Mouse (Mus musculus) liver, embryonic 13.5 days (tissue): Measurements from ENCODE around the gene Frmpd1. TPM values are rescaled to one million over a fixed set of nuclear protein-coding genes. Genes with fewer than 3 reads are reported as not detected.

Experiments used
- ATAC-seq: fragments of 200-750 bp; cut with Nextera tagmentation; 2 replicates; pipeline ENCODE4 v1.8.0; 2017; ENCODE audit warnings: low read depth, mild to moderate bottlenecking, moderate number of reproducible peaks, moderate library complexity
- DNase-seq: peaks from one replicate; pipeline ENCODE4 v3.0.0; 2022
- H3K27ac ChIP-seq: fragments of 300-500 bp; sonication (generic); 2 replicates; pipeline ENCODE4 v1.5.1; 2015; ENCODE audit warnings: moderate library complexity, mild to moderate bottlenecking, inconsistent platforms
- H3K27me3 ChIP-seq: fragments of 300-500 bp; sonication (generic); 2 replicates; pipeline ENCODE4 v1.6.1; 2015; ENCODE audit warnings: mild to moderate bottlenecking, inconsistent platforms
- H3K36me3 ChIP-seq: fragments of 300-500 bp; sonication (generic); 2 replicates; pipeline ENCODE4 v1.6.1; 2015; ENCODE audit warnings: mild to moderate bottlenecking, inconsistent platforms
- H3K4me1 ChIP-seq: fragments of 300-500 bp; sonication (generic); replicated peaks from 2 replicates; pipeline ENCODE4 v1.6.1; 2015; ENCODE audit warnings: inconsistent platforms
- H3K4me2 ChIP-seq: fragments of 300-500 bp; sonication (generic); 2 replicates; pipeline ENCODE4 v1.6.1; 2015; ENCODE audit warnings: inconsistent platforms, mild to moderate bottlenecking, moderate library complexity
- H3K4me3 ChIP-seq: fragments of 300-500 bp; sonication (generic); replicated peaks from 2 replicates; pipeline ENCODE4 v1.5.1; 2015; ENCODE audit warnings: mild to moderate bottlenecking, inconsistent platforms
- H3K9ac ChIP-seq: fragments of 300-500 bp; sonication (generic); 2 replicates; pipeline ENCODE4 v1.6.1; 2015; ENCODE audit warnings: mild to moderate bottlenecking, inconsistent platforms
- H3K9me3 ChIP-seq: fragments of 300-500 bp; sonication (generic); replicated peaks from 2 replicates; pipeline ENCODE4 v1.6.1; 2016; ENCODE audit warnings: inconsistent platforms
- WGBS: fragments of 180-500 bp; shearing (Covaris S2); methylation state at CpG from one replicate; pipeline ENCODE4 v1.1.7; 2015; ENCODE audit not compliant: insufficient replicate concordance; 5-methylcytosine and 5-hydroxymethylcytosine counted together
- polyA plus RNA-seq: library from polyadenylated mRNA; unstranded; fragments of >200 nt; fragmentation: Nextera tagmentation; extraction: Ambion mirVana; gene quantifications from 2 replicates; pipeline ENCODE4 v1.2.1, GENCODE M21; 2015

Frmpd1 gene
- 0.22 and 0.28 TPM in 2 replicates for polyA plus RNA-seq

GRCm38 (mm10) chr4:45184521-45185330, at the start of gene Frmpd1:
Gene Frmpd1, plus strand, starts transcription at chr4:45184875.
- peaks cover 11% of the 10 kb centered on the region for H3K4me1 ChIP-seq
- peak; percentile 57 for ATAC-seq
- no peaks in the 10 kb centered on the region for H3K36me3 ChIP-seq
- peak within 1 kb of the TSS; percentile 84 for H3K4me2 ChIP-seq
- H3K9me3 ChIP-seq, result no peaks in the 10 kb centered on the region
- H3K9ac ChIP-seq, result peak within 1 kb of the TSS; percentile 57
- peak within 1 kb of the TSS; percentile 62 for H3K4me3 ChIP-seq
- no peak within 1 kb of the TSS for H3K27ac ChIP-seq
- DNase-seq, result peak; percentile 18
- under 1% methylated on average over 57 of the region's 85 CpGs for WGBS
- H3K27me3 ChIP-seq, result peaks cover 80% of the 10 kb centered on the region

GRCm38 (mm10) chr4:45137636-45138035, 47.0 kb upstream of the Frmpd1 start:
- H3K9me3 ChIP-seq, result no peaks in the 10 kb centered on the region
- H3K4me2 ChIP-seq, result no peak overlapping the region
- H3K4me1 ChIP-seq, result 0 out of 2 replicates have a peak, but pooled peaks cover 3% of the 10 kb centered on the region
- 0 out of 2 replicates have a peak, but pooled peaks cover 5% of the 10 kb centered on the region for H3K27me3 ChIP-seq
- H3K4me3 ChIP-seq, result no peak overlapping the region
- no peaks in the 10 kb centered on the region for H3K36me3 ChIP-seq
- WGBS, result 31% methylated on average over 4 of the region's 4 CpGs
- ATAC-seq, result no peak
- no peak overlapping the region for H3K27ac ChIP-seq
- no peak for DNase-seq
- H3K9ac ChIP-seq, result no peak overlapping the region

DNA sequence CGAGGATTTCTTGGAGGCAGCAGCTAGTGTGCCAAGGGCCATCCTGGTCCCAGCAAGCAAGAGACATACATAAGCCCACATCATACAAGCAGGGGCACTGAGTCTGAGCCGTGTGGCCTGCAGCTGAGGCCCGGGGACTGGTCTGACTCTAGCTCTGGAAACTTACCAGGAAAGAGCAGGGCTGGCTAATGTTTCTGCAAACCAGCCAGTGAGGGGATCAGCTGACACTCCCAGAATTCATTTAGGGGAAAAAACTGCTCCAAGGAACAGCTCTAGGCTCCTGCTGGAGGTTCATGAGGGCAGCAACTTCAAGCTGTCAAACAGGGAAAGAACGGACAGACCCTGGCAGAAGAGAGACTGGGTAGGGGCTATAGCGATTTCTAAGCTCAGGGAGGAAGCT, 42.8 kb upstream of the Frmpd1 start:
- WGBS, result 43% methylated on average over 5 of the region's 5 CpGs
- Histone ChIP-seq H3K27me3 (0 out of 2 replicates have a peak, but pooled peaks cover 8% of the 10 kb centered on the region), H3K4me1 (peaks cover 7% of the 10 kb centered on the region; the same call in 1 of the 2 replicates), H3K9me3 (no peaks in the 10 kb centered on the region), H3K4me3 (no peak overlapping the region), H3K9ac (no peak overlapping the region), H3K27ac (no peak overlapping the region), H3K4me2 (no peak overlapping the region), H3K36me3 (no peaks in the 10 kb centered on the region)
- ATAC-seq (no peak), DNase-seq (no peak)

DNA sequence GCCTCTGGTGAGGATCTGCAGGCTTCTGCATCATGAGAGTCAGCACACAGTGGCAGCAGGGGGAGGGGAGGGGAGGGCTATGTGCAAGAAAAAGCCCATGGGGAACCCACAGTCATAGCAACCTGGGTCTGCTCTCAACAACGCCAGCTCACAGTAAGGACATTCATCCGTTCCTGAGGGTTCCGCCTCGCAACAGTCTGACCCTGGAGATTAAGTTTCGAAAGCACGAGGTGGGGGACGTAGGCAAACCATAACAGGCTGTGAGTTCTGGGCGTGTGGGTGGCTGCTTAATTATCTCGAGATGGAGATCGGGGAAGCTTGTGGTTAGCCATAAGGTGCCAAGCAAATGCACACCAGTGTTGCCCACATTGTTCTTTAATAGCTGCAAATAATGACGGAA, 42.3 kb upstream of the Frmpd1 start:
- 23% methylated on average over 11 of the region's 11 CpGs for WGBS
- Histone ChIP-seq H3K9ac (no peak overlapping the region), H3K4me3 (no peak overlapping the region), H3K4me1 (peaks cover 7% of the 10 kb centered on the region; the same call in 1 of the 2 replicates), H3K27ac (no peak overlapping the region), H3K4me2 (no peak overlapping the region), H3K36me3 (no peaks in the 10 kb centered on the region), H3K27me3 (0 out of 2 replicates have a peak, but pooled peaks cover 8% of the 10 kb centered on the region), H3K9me3 (no peaks in the 10 kb centered on the region)
- no peak for DNase-seq
- no peak for ATAC-seq

DNA sequence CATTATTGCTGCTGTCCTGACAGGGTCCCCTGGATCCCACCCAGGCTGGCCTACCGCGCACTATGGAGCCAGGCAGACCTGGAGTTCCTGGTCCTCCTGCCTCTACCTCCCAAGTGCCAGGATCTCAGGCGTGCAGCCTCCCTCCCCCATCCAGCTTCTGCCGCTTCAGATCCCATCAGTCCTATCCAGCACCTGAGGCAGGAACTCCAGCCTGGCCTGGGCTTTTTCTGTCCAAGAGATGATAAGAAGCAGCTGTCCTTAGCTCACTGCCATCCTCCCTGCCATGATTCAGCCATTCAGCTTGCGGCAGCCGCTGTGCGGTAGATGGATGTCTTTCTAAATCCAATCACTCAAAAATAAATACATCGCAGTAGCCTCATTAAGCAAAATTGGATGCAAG, 41.7 kb upstream of the Frmpd1 start:
- no peak for ATAC-seq
- H3K9ac ChIP-seq, result no peak overlapping the region
- no peaks in the 10 kb centered on the region for H3K36me3 ChIP-seq
- 0 out of 2 replicates have a peak, but pooled peaks cover 8% of the 10 kb centered on the region for H3K27me3 ChIP-seq
- no peak overlapping the region for H3K4me3 ChIP-seq
- no peak overlapping the region for H3K27ac ChIP-seq
- no peak for DNase-seq
- WGBS, result 70% methylated on average over 8 of the region's 8 CpGs
- H3K9me3 ChIP-seq, result no peaks in the 10 kb centered on the region
- H3K4me1 ChIP-seq, result peaks cover 7% of the 10 kb centered on the region; the same call in 1 of the 2 replicates
- H3K4me2 ChIP-seq, result no peak overlapping the region

- Histone ChIP-seq H3K9ac (no peak overlapping the region), H3K36me3 (no peaks in the 10 kb centered on the region), H3K27ac (no peak overlapping the region), H3K4me3 (no peak overlapping the region), H3K4me1 (peaks cover 14% of the 10 kb centered on the region), H3K27me3 (no peaks in the 10 kb centered on the region), H3K4me2 (no peak overlapping the region), H3K9me3 (no peaks in the 10 kb centered on the region)
- ATAC-seq (no peak), DNase-seq (no peak)
- 53% methylated on average over 3 of the region's 3 CpGs for WGBS
Measured at GRCm38 (mm10) chr4:45156433-45156832, 28.2 kb upstream of the Frmpd1 start.

DNA sequence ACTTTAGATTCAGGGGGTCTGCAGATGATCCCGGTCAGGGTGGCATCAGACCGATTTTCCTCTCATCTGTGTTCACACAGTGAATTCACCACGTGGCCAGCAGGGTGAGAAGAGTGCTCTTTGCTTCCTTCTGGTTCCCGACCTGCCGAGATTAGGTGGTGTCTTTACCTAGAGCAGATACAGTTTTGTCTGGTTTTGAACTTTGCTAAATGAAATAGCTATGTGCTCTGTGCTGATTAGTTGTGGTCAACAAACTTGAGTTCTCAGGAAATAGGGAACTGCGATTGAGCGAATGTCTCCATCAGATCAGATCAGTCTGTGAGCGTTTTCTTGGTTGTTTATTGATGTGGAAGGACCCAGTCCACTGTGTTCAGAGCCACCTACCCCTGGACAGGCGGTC, 26.1 kb upstream of the Frmpd1 start:
- Histone ChIP-seq H3K9me3 (no peaks in the 10 kb centered on the region), H3K4me3 (no peak overlapping the region), H3K4me2 (no peak overlapping the region), H3K27ac (no peak overlapping the region), H3K36me3 (no peaks in the 10 kb centered on the region), H3K4me1 (peaks cover 14% of the 10 kb centered on the region), H3K9ac (no peak overlapping the region), H3K27me3 (no peaks in the 10 kb centered on the region)
- DNase-seq (no peak), ATAC-seq (no peak)
- 24% methylated on average over 9 of the region's 9 CpGs for WGBS

DNA sequence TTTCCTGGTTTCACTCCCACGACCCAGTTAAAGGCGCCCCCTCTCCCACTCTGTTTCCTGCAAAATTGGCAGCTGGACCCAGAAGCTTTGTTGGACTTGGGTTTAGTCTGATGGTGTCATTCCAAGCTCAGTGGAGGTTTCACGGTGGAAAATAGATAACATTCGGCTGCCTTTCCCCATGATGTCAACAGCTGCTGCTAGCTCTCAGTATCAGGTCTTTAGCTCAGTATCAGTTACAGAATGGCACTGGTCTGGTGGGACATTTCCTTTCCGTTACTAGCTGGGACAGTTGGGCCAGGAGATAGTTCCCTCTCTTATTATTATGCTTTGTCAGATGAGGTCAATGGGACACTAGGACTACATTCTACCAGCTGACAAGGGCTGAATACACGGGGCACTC, 23.9 kb upstream of the Frmpd1 start:
- ATAC-seq (peak; percentile 43; the same call in 1 of the 2 replicates), DNase-seq (peak; percentile 5)
- no peak overlapping the region for H3K27ac ChIP-seq
- no peak overlapping the region for H3K4me3 ChIP-seq
- no peaks in the 10 kb centered on the region for H3K36me3 ChIP-seq
- no peaks in the 10 kb centered on the region for H3K9me3 ChIP-seq
- WGBS, result 22% methylated on average over 6 of the region's 6 CpGs
- peak overlapping the region; percentile 21; the same call in 1 of the 2 replicates for H3K4me2 ChIP-seq
- no peaks in the 10 kb centered on the region for H3K27me3 ChIP-seq
- no peak overlapping the region for H3K9ac ChIP-seq
- peaks cover 14% of the 10 kb centered on the region for H3K4me1 ChIP-seq

GRCm38 (mm10) chr4:45163711-45164110, 21.0 kb upstream of the Frmpd1 start:
- Histone ChIP-seq H3K4me3 (no peak overlapping the region), H3K27me3 (no peaks in the 10 kb centered on the region), H3K9ac (no peak overlapping the region), H3K4me2 (no peak overlapping the region), H3K27ac (no peak overlapping the region), H3K36me3 (no peaks in the 10 kb centered on the region), H3K4me1 (peaks cover 13% of the 10 kb centered on the region), H3K9me3 (no peaks in the 10 kb centered on the region)
- ATAC-seq (no peak), DNase-seq (no peak)
- WGBS, result 2% methylated on average over 1 of the region's 1 CpGs

DNA sequence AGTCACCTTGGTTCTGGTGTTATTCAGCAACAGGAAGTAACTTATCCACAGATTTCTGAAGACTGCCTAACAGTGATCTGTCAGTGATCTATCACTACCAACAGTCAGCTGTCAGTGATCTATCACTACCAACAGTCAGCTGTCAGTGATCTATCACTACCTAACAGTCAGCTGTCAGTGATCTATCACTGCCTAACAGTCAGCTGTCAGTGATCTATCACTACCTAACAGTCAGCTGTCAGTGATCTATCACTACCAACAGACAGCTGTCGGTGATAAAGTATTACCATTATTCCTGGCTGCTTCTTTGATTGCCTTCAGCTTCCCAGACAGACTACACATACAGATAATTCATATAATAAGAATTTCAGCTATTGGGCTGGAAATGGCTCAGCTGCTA, 19.2 kb upstream of the Frmpd1 start:
- Histone ChIP-seq H3K4me2 (no peak overlapping the region), H3K27ac (no peak overlapping the region), H3K4me3 (no peak overlapping the region), H3K9me3 (no peaks in the 10 kb centered on the region), H3K9ac (no peak overlapping the region), H3K36me3 (no peaks in the 10 kb centered on the region), H3K4me1 (peaks cover 9% of the 10 kb centered on the region), H3K27me3 (no peaks in the 10 kb centered on the region)
- no peak for ATAC-seq
- DNase-seq, result no peak
- WGBS, result 70% methylated on average over 1 of the region's 1 CpGs

DNA sequence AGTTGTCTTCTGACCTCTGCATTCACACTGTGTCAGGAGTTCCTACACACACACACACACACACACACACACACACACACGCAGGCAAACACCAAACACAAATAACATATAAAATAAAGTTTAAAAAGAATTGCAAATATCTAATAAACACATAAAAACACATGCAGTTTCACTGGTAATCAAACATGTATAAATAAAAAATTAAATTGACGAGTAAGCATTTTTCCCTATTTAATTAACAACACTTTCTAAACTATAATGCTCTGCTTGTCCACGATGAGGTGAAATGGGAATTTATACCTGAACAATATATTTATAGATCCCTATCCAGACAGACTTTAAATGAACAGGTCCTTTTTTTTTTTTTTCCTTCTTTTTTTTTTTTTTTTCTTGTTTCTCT, 18.7 kb upstream of the Frmpd1 start:
- Histone ChIP-seq H3K4me2 (no peak overlapping the region), H3K27me3 (no peaks in the 10 kb centered on the region), H3K27ac (no peak overlapping the region), H3K4me1 (peaks cover 5% of the 10 kb centered on the region), H3K9me3 (no peaks in the 10 kb centered on the region), H3K4me3 (no peak overlapping the region), H3K36me3 (no peaks in the 10 kb centered on the region), H3K9ac (no peak overlapping the region)
- ATAC-seq (no peak), DNase-seq (no peak)
- 64% methylated on average over 3 of the region's 3 CpGs for WGBS

- H3K27ac ChIP-seq, result no peak overlapping the region
- no peak overlapping the region for H3K4me3 ChIP-seq
- ATAC-seq (no peak), DNase-seq (no peak)
- H3K4me2 ChIP-seq, result no peak overlapping the region
- H3K27me3 ChIP-seq, result no peaks in the 10 kb centered on the region
- H3K9ac ChIP-seq, result no peak overlapping the region
- H3K9me3 ChIP-seq, result no peaks in the 10 kb centered on the region
- H3K36me3 ChIP-seq, result no peaks in the 10 kb centered on the region
- no peaks in the 10 kb centered on the region for H3K4me1 ChIP-seq
- 72% methylated on average over 9 of the region's 9 CpGs for WGBS
Measured at GRCm38 (mm10) chr4:45171340-45171739, 13.3 kb upstream of the Frmpd1 start.
